Mouse (Mus musculus) embryonic stem cell, embryonic (primary cell): ENCODE data around the gene Dusp3.

Experiments used
- CTCF ChIA-PET, 4 experiments: fragments of 300-600 bp in 2 of 4; fragments of 350-600 bp in 2 of 4; sonication (Branson Sonifier 250); formaldehyde crosslinking; loops; one replicate each; lab custom pipeline; 2022; ENCODE audit warnings: inconsistent platforms in 2 of 4; lab: Charles Lee
- POLR2A ChIA-PET, 4 experiments: fragments of 300-600 bp in 2 of 4; fragments of 350-600 bp in 2 of 4; sonication (Branson Sonifier 250); formaldehyde crosslinking; loops; one replicate each; lab custom pipeline; 2022; ENCODE audit warnings: antibody characterized with exemption in 4 of 4, inconsistent platforms in 1 of 4; lab: Charles Lee

Dusp3 gene

DNA sequence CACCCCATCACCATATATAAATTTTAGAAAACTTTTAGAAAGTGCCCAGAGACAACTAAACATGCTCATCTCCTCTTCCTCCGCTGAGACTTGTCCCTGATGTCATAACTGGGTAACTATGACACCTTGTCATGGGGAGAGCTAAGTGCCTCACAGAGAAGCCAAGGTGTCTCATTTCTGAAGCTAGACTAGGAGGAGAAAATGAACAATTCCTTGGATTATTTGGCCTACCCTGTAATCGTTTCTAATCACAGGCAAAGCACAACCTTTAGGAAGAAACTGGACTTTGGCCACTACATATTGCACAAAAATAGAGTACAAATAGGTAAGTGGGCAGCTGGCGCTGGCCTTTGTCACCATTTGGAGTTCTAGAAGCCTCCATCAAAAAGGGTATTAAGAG, at the start of gene Dusp3:
Gene Dusp3 (minus strand): TSS at position 101 of the 400 bp plus-strand sequence.
- CTCF ChIA-PET: interaction anchor here (0.6 to 6.5 kb wide), 20 partner anchors 11 to 742 kb away, joined by 3 to 84 read pairs (median 4); partner anchors contain the start of genes Cd300lg (in 2 of the 4), Sost (in 1 of the 4) and Tmem101 (in 1 of the 4)
- POLR2A ChIA-PET: interaction anchor here in 2 of 4 experiments (1.0 to 4.0 kb wide), 5 partner anchors 8 to 151 kb away, joined by 3 to 13 read pairs (median 3); no protein-coding TSS in a partner anchor

DNA sequence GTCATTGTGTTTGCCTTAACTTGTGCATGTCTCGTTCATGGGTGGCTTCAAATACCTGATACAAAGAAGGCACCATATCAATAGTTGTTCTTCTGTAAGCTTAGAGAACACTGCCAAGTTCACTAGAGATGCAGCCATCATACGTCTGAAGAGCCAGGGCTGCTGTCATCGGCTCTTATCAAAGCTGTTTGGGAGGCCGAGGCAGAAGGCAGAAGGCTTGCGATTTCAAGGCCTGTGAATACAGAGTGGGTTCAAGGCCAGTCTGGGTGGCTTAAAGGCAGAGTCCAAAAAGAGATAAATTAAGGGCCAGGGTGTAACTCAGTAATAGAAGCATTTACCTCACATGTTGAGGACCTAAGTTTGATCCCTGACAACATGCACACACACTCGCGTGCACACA, 49.5 kb upstream of the Dusp3 start:
- CTCF ChIA-PET: interaction anchor here in 3 of 4 experiments (0.7 to 6.3 kb wide), 4 partner anchors 10 to 304 kb away, joined by 3 to 84 read pairs (median 4); partner anchors contain the start of genes Cfap97d1 (in 1 of the 3), Dhx8 (in 1 of the 3) and Dusp3 (in 1 of the 3)
- POLR2A ChIA-PET: interaction anchor here in 2 of 4 experiments (0.6 to 1.0 kb wide), 4 partner anchors 30 to 297 kb away, joined by 3 to 4 read pairs (median 3); partner anchors contain the start of gene Cfap97d1 (in 1 of the 2)

DNA sequence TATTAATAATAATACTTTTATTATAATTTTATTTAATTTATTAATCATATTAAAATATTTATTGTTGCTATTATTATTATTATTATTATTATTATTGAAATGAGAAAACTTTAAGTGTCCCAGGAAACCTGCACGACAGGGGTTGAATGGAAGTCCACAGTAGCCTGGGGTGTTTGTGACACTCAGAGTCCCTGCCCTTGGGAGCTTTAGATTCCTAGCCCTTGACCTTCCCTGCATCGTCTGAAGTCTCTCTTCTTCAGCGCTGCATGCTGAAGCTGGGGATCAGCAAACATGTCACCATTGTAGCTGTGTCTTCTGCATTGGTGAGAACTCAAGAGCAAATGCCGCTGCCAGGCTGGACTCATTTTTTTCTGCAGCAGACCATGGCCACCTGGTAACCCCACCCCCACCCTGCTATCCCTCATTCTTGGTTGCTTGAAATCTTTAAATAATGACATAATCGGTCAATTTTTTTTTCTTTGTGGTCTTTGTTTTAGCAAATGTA, 48.7 kb upstream of the Dusp3 start:
- ChIA-PET CTCF (interaction anchor here in 1 of 4 experiments (1.3 kb wide), 1 partner anchor 18 kb away, joined by 4 read pairs; no protein-coding TSS in a partner anchor), POLR2A (interaction anchor here in 1 of 4 experiments (0.6 kb wide), 1 partner anchor 242 kb away, joined by 3 read pairs; no protein-coding TSS in a partner anchor)

DNA sequence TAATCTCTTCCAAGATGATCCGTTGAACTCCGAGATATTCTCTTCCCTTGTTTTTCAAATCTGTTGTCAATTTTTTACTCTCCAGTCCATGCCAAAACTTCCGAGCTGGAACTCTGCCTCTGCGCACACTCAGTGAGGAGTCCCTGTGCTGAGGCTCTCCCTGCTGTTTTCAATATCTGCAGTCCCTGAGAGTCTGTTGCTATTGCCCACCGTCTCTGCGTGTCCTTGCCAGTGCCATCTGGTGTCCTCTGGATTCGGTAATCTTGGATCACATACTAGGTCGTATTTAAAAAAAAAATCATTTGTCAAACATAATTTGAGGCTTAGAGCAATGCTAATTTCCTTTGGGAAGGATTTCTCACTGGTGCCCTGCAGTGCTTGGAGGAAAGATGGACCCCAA, 48.1 kb upstream of the Dusp3 start:
- POLR2A ChIA-PET: interaction anchor here in 2 of 4 experiments (0.6 kb wide), 2 partner anchors 242 to 391 kb away, joined by 3 to 4 read pairs; no protein-coding TSS in a partner anchor
- CTCF ChIA-PET: interaction anchor here in 1 of 4 experiments (1.3 kb wide), 1 partner anchor 19 kb away, joined by 4 read pairs; no protein-coding TSS in a partner anchor

DNA sequence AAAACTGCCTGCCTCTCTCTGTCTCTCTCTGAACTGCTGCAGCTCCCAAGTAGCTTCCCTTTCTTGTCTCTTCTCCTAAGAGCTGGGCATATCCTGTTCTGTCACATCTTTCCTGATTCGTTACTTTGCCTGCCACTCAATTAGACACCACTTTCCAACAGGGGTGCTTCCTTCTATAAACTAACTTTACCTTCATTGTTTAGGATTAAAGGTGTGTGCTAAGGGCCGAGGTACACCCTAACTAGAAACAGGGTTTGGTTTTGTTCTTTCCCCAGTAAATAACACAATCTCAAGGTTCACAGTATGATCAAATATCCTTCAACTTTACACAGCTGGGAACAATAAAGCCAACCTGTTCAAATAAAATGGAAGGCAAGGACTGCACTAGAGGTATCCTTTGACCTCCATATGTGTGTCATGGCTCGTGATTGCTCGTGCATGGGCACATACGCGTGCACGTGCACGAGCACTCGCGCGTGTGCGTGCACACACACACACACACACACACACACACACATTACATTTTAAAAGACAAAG, 46.3 kb upstream of the Dusp3 start:
- CTCF ChIA-PET: interaction anchor here (0.8 to 1.7 kb wide), 6 partner anchors 18 to 65 kb away, joined by 3 to 9 read pairs (median 4); no protein-coding TSS in a partner anchor
- POLR2A ChIA-PET: interaction anchor here in 1 of 4 experiments (0.6 to 0.7 kb wide), 2 partner anchors 117 to 298 kb away, joined by 3 read pairs; no protein-coding TSS in a partner anchor

DNA sequence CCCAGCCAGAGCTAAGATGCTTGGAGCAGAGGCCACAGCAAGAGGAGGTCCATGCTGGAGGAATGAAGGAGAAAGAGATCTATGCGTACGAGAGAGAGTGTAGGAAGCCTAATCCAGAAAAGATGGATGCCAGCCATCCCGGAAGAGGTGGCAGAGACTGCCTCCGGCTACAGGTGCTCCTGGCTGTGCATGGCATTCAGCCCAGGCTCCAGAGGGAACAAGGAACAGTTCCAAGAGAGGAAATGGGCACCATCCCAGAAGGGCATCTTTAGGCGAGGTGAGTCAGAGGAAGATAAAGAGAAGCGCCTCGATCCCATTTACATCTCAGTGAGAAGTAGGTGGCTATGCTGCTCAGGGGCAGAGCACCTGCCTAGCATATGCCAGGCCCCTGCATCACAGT, 44.3 kb upstream of the Dusp3 start:
- POLR2A ChIA-PET: interaction anchor here in 1 of 4 experiments (0.6 kb wide), 2 partner anchors 11 to 23 kb away, joined by 3 read pairs; no protein-coding TSS in a partner anchor

DNA sequence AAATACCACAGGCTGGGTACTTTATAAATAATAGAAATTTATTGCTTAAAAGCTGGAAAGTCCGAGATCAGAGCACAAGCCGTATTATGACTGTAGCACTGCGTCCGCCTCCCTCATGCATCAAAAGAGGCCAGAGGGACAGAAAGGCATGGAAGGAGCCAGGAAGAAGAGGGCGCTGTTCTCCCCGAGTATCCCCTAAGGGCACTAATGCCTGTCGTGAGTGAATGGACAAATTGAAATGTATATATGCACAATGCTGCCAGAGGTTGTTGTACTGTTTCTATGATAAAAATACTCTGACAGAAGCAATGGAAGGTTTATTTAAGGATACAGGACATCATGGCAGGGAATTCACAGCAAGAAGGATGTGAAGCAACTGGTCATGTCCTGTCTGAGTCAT, 43.2 kb upstream of the Dusp3 start:
- POLR2A ChIA-PET: no interaction called here
- CTCF ChIA-PET: interaction anchor here in 3 of 4 experiments (0.6 to 2.1 kb wide), 4 partner anchors 10 to 12 kb away, joined by 3 to 8 read pairs (median 4); partner anchors contain the start of gene Cd300lg (in 1 of the 3)

More for the DNA sequence above, 44.3 kb upstream of the Dusp3 start:
- CTCF ChIA-PET: interaction anchor here (0.6 to 2.1 kb wide), 7 partner anchors 9 to 254 kb away, joined by 3 to 8 read pairs (median 4); partner anchors contain the start of genes Cd300lg (in 1 of the 4) and Tmub2 (in 1 of the 4)

DNA sequence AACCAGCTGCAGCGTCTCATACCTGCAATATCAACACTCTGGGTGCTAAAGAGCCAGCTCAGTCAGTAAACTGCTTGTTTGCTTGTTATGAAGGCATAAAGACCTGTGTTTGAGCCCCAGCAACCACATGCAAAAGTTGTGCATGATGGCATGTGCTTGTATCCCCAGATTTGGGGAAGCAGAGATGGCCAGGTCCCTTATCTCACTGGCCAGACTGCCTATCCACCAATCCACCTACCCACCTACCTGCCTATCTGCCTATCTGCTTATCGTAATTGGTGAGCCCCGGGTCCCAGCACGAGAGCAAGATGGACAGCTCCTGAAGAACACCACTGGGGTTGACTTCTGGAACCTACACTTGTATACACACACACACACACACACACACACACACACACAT, 42.5 kb upstream of the Dusp3 start:
- CTCF ChIA-PET: interaction anchor here in 2 of 4 experiments (0.7 to 2.1 kb wide), 2 partner anchors 11 to 1067 kb away, joined by 3 to 8 read pairs; no protein-coding TSS in a partner anchor
- POLR2A ChIA-PET: no interaction called here

DNA sequence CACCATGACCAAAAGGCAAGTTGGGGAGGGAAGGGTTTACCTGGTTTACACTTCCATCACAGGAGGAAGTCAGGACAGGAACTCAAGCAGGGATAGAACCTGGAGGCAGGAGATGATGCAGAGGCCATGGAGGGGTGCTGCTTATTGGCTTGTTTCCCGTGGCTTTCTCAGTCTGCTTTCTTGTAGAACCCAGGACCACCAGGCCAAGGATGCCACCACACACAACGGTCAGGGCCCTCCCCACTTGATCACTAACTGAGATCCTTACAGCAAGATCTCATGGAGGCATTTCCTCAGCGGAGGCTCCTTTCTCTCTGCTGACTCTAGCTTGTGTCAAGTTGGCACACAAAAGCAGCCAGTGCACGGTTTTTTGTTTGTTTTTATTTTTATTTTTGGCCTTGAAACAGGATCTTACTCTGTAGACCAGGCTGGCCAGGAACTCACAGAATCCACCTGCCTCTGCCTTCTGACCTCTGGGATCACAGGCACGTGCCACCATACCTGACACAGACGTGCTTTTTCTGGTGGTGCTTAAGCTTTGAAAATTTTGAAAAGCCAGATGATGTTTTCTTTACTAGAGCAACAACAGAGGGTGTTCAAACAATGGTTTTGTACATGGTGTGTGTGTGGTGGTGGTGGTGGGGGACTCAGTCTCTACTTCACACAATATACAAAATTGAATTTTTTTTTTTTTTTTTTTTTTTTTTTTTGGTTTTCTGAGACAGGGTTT, 41.4 kb upstream of the Dusp3 start, which contains the start of gene Mpp3:
Gene Mpp3 (minus strand): TSS at position 375 of the 730 bp plus-strand sequence.
- CTCF ChIA-PET: interaction anchor here in 3 of 4 experiments (1.0 to 3.7 kb wide), 4 partner anchors 12 to 22 kb away, joined by 3 to 20 read pairs (median 9); no protein-coding TSS in a partner anchor

DNA sequence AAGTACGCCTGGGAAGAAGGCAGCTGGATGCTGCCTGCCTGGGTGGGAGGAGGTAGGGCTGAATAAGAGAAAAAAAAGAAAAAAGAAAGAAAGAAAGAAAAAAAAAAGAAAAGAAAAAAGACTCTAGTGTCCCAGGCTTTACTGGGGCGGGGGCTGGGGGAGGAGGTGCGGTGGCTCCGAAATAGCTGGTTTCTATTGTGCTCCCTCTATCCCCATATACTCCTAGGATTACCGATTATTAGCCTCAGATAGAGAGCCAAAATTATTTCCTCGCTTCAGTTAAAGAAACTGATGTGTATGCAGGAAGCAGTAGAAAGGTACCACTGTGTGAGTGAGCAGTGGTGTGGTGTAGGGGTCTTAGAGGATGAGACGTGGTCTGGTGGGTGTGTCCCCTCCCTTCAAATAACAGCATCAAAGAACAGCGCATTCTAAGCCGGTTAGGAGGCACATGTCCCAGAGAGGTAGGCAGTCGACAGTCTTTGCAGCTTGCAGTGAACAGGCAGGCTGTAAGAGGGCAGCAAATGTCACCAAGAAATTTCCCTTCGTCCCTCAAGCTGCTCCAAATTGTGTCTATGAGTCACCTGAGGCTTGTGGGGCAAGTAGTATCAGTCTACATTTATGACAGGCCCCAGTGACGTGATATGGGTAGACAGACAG, 40.7 kb upstream of the Dusp3 start:
- ChIA-PET POLR2A (interaction anchor here in 3 of 4 experiments (0.6 to 1.2 kb wide), 8 partner anchors 9 to 585 kb away, joined by 3 to 6 read pairs (median 4); partner anchors contain the start of genes Cfap97d1 (in 1 of the 3) and Rpl27 (in 1 of the 3)), CTCF (interaction anchor here in 3 of 4 experiments (0.5 to 3.7 kb wide), 13 partner anchors 10 to 989 kb away, joined by 3 to 20 read pairs (median 3); partner anchors contain the start of gene BC030867 (in 1 of the 3))

More for the DNA sequence above, 41.4 kb upstream of the Dusp3 start, which contains the start of gene Mpp3:
- POLR2A ChIA-PET: interaction anchor here in 2 of 4 experiments (0.6 to 1.2 kb wide), 3 partner anchors 10 to 388 kb away, joined by 3 to 6 read pairs (median 6); no protein-coding TSS in a partner anchor

DNA sequence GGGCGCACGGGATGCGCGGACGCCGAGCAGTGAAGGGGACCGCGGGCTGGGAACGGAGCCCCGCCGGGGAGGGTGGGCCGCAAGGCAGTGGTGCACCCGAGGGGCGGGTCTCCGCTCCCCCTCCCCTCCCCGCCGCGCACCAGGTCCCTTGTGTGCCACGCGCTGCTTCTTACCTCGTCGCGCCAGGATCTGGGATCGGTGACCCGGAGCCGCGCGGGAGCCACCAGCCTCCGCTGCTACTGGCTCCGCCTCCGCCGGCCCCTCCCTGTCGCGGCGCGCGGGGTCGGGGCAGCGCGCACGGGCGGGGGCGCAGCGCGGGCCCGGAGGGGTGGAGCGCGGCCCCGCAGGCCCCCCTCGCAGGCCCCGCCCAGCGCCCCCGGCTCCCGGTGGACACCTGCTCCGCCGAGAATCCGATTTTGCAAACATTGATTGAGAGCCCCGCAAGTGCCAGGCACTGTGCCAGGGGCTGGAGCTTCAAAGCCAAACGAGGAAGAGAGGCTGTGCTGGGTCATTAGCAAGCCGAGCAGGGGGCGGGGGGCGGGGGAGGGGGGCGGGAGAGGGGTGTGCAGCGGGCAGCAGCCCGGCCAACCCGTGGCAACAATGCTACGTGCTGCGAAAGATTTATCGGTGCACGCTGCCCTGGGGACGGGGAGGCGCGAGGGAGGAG, 40.0 kb upstream of the Dusp3 start:
- CTCF ChIA-PET: interaction anchor here in 3 of 4 experiments (0.5 to 3.7 kb wide), 15 partner anchors 10 to 990 kb away, joined by 3 to 20 read pairs (median 3); partner anchors contain the start of gene BC030867 (in 1 of the 3)
- POLR2A ChIA-PET: interaction anchor here in 3 of 4 experiments (0.8 to 2.4 kb wide), 7 partner anchors 8 to 585 kb away, joined by 3 to 7 read pairs (median 4); partner anchors contain the start of genes Cd300lg (in 1 of the 3), Cfap97d1 (in 1 of the 3) and Rpl27 (in 1 of the 3)

DNA sequence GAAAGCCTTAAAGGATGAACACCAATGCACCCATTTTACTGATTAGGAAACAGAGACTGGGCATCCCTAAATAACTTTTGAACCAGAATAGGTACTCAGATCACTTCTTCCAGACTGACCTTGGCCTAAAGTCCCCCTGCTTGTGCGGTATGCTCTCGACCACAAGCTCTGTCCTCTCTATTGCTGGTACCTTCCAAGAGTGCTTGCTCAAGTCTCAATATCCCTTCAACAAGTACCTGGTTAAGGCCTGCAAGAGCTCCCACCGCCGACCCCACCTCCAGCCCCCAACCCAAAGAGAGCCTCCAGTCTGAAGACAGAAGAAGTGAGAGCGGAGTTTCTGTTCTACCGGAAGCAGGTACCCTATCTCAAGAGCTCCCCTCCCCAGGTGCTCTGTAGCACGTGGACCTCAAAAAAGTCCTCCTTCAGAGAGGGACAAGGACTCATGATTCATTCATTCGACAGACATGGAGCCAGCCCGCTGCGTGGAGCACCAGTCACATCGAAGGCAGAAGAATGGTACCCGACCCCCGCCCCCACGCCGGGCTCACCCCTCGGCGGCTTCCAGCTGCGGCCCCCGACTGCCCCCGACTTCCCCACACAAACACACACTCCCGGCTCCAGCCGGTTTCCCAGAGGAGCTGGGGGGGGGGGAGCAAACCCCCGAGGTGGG, 39.3 kb upstream of the Dusp3 start:
- ChIA-PET CTCF (interaction anchor here in 3 of 4 experiments (0.7 to 3.7 kb wide), 7 partner anchors 10 to 58 kb away, joined by 3 to 20 read pairs (median 4); no protein-coding TSS in a partner anchor), POLR2A (interaction anchor here in 3 of 4 experiments (0.5 to 2.4 kb wide), 4 partner anchors 14 to 109 kb away, joined by 3 to 7 read pairs (median 4); partner anchors contain the start of genes Cd300lg (in 1 of the 3) and Cfap97d1 (in 1 of the 3))

DNA sequence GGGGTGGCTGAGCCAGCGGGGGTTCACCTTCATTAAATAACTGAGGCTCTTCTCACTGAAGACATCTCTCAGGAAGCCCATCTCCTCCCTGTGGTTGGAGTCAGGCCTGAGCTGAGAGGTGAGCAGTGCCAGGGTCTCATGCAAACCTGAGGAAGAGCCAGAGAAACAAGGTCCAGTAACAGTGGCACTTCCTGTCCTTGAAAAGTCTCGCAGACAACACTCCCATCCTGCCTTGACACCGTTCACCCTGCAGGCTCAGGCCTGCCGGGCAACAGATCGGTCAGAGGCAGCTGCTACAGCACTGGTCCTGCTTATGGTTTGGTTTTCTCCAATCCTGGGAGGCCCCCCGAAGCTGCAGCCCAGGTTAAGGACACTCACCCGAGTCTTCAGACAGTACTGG, 38.5 kb upstream of the Dusp3 start:
- POLR2A ChIA-PET: interaction anchor here in 2 of 4 experiments (0.5 to 2.4 kb wide), 4 partner anchors 14 to 109 kb away, joined by 3 to 7 read pairs (median 4); partner anchors contain the start of genes Cd300lg (in 1 of the 2) and Cfap97d1 (in 1 of the 2)
- CTCF ChIA-PET: interaction anchor here (0.5 to 3.7 kb wide), 7 partner anchors 15 to 181 kb away, joined by 3 to 20 read pairs (median 4); no protein-coding TSS in a partner anchor

DNA sequence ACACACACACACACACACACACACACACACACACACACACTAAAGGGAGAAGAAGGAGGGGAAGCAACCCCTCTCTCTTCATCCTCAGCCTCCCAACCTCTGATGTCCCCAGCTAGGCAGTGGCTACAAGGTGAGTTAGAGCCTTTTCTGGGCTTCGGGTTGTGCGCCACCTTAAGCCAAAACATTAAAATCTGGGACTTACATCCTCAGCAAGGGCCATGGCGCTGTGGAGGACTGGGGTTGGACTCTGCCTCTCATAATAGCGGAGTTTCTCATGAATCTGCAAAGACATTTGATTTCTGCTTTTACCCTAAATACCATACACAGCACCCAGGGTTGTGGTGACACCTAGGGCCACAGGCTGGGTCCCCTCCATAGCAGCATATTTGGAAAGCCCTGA, 38.1 kb upstream of the Dusp3 start:
- POLR2A ChIA-PET: interaction anchor here in 2 of 4 experiments (1.1 to 2.4 kb wide), 3 partner anchors 10 to 16 kb away, joined by 3 to 7 read pairs (median 3); partner anchors contain the start of gene Cd300lg (in 1 of the 2)
- CTCF ChIA-PET: interaction anchor here (0.5 to 3.7 kb wide), 4 partner anchors 15 to 181 kb away, joined by 3 to 20 read pairs (median 6); no protein-coding TSS in a partner anchor
